Mouse (Mus musculus) liver, adult 2 months (tissue): Measurements from ENCODE around the gene Gm17617. TPM values are rescaled to one million over a fixed set of nuclear protein-coding genes. Genes with fewer than 3 reads are reported as not detected.

Experiments
- DNase-seq: peaks from one replicate; pipeline ENCODE4 v3.0.0-alpha.2; 2011; ENCODE audit warnings: low read depth, low spot score; ENCODE audit errors: extremely low read depth
- H3K27ac ChIP-seq: fragments of 200-500 bp; replicated peaks from 2 replicates; pipeline ENCODE4 v1.5.1; 2012; ENCODE audit warnings: low read depth, mild to moderate bottlenecking, control low read depth, inconsistent platforms, low read length; ENCODE audit not compliant: insufficient read depth
- H3K27me3 ChIP-seq: fragments of 200-500 bp; 2 replicates; pipeline ENCODE4 v1.6.1; 2012; ENCODE audit warnings: mild to moderate bottlenecking, moderate library complexity, low read length, inconsistent platforms; ENCODE audit not compliant: control insufficient read depth, insufficient read depth
- H3K36me3 ChIP-seq: fragments of 200-500 bp; 2 replicates; pipeline ENCODE4 v1.6.1; 2012; ENCODE audit warnings: low read length, inconsistent platforms; ENCODE audit not compliant: control insufficient read depth, insufficient read depth
- H3K4me1 ChIP-seq: fragments of 200-500 bp; 2 replicates; pipeline ENCODE4 v1.6.1; 2011; ENCODE audit warnings: low read length; ENCODE audit not compliant: control insufficient read depth, insufficient read depth
- H3K4me3 ChIP-seq: fragments of 200-500 bp; 2 replicates; pipeline ENCODE4 v1.5.1; 2011; ENCODE audit warnings: low read depth, mild to moderate bottlenecking, control low read depth, low read length, moderate library complexity; ENCODE audit not compliant: insufficient read depth
- H3K79me2 ChIP-seq: fragments of 200-500 bp; 2 replicates; pipeline ENCODE4 v1.6.1; 2012; ENCODE audit warnings: inconsistent platforms, mild to moderate bottlenecking, low read length, moderate library complexity; ENCODE audit not compliant: control insufficient read depth, insufficient read depth
- H3K9ac ChIP-seq: fragments of 200-500 bp; 2 replicates; pipeline ENCODE4 v1.6.1; 2012; ENCODE audit warnings: low read depth, mild to moderate bottlenecking, control low read depth, inconsistent platforms, low read length
- CTCF ChIP-seq: fragments of 200-500 bp; IDR thresholded peaks from 2 replicates; pipeline ENCODE4 v1.5.1; 2011; ENCODE audit warnings: low read depth, low read length, control low read depth
- POLR2A ChIP-seq: fragments of 200-500 bp; IDR thresholded peaks from 2 replicates; pipeline ENCODE4 v1.6.1; 2011; ENCODE audit warnings: low read length, control low read depth; ENCODE audit not compliant: insufficient read depth; ENCODE audit errors: extremely low read depth
- WGBS: fragments of 180-500 bp; shearing (Covaris S2); methylation state at CpG from one replicate; pipeline ENCODE4 v1.1.7; 2018; 5-methylcytosine and 5-hydroxymethylcytosine counted together
- polyA plus RNA-seq: library from polyadenylated mRNA; depleted of rRNA; stranded (reverse); fragments of >200 nt; gene quantifications from 2 replicates; pipeline ENCODE4 v1.2.3, GENCODE M21; 2012
- total RNA-seq: library from RNA; depleted of rRNA; stranded (reverse); fragments of >200 nt; gene quantifications from 2 replicates; pipeline ENCODE4 v1.2.3, GENCODE M21; 2014

Gm17617 gene
- total and polyA plus RNA-seq, 2 experiments, result not detected

DNA sequence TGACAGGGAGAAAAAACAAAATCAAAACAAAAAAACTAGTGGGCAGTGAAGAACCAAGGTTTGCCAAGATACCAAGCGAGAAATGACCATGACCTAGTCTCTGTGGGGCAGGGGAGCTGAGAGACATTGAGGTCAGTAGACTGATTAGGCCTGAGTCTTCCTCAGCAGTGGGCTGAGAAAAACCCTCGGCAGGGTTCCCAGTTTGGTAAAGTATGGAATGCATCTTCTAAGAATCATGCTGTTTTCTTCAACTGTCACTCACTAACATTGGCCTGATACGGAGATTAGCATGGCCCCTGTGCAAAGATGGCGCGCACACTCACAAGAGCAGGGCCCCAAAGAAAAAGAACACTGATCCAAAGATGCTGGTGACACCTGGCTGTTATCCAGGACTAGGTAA is 20.6 kb upstream of the Gm17617 start:
- peak overlapping the region; percentile 88 for H3K27ac ChIP-seq
- 0 out of 2 replicates have a peak, but pooled peaks cover 3% of the 10 kb centered on the region for H3K79me2 ChIP-seq
- peak; percentile 51 for DNase-seq
- TF ChIP-seq CTCF, result no peak
- no peak for TF ChIP-seq POLR2A
- H3K4me3 ChIP-seq, result no peak overlapping the region
- H3K27me3 ChIP-seq, result no peaks in the 10 kb centered on the region
- no peak overlapping the region for H3K9ac ChIP-seq
- H3K36me3 ChIP-seq, result peaks cover 11% of the 10 kb centered on the region
- WGBS, result 63% methylated on average over 5 of the region's 5 CpGs
- peaks cover 10% of the 10 kb centered on the region for H3K4me1 ChIP-seq

DNA sequence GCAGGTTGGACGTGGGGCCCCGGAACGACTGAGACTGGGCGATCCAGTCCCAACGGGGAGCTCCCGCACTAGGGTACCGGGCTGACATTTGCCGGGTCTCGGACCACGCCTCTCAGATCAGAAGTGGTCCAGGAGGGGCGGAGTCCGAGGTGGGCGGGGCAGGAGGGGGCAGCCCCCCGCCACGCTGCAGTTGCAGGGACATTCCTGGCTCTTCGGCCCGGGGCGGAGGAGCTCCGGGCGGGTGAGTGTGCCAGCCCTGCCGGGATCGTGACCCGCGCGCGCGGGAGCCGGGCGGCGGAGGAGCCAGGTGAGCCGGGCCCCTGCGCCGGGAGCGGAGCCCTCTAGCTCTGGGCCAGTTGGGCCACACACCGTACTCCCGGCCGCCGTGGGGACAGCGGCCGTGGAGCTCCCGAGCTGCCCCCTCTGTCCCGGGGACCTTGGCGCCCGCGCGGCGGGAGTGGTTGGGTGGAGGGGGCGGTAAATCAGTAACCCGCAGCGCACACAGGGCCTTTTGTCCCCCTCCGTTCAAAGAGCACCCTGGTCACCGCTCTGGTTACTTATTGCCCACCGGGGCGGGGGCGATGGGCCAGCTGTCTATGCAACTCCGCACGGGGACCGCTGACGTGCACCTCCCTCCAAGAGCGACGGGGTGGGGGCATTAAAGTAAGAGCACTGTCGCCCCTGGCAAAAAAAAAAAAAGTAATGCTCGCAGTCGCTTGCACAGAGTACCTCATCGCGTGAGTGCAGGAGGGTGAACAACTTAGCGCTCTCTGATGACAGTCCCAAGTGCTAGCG is 19.5 kb upstream of the Gm17617 start, which contains the start of gene Fgfr4:
Gene Fgfr4 (plus strand): TSS at position 20 of the 795 bp plus-strand sequence.
- Histone ChIP-seq H3K9ac (peak within 1 kb of the TSS; percentile 94), H3K4me3 (peak within 1 kb of the TSS; percentile 68), H3K79me2 (0 out of 2 replicates have a peak, but pooled peaks cover 3% of the 10 kb centered on the region), H3K4me1 (peaks cover 10% of the 10 kb centered on the region), H3K27ac (peak within 1 kb of the TSS; percentile 98), H3K36me3 (peaks cover 6% of the 10 kb centered on the region; the same call in 1 of the 2 replicates), H3K27me3 (no peaks in the 10 kb centered on the region)
- TF ChIP-seq CTCF (no peak), POLR2A (peak; percentile 81; the same call in 1 of the 2 replicates)
- DNase-seq, result peak; percentile 87
- 2% methylated on average over 67 of the region's 68 CpGs for WGBS

- Histone ChIP-seq H3K27ac (no peak overlapping the region), H3K27me3 (no peaks in the 10 kb centered on the region), H3K4me3 (no peak overlapping the region), H3K9ac (no peak overlapping the region), H3K79me2 (no peaks in the 10 kb centered on the region), H3K36me3 (no peaks in the 10 kb centered on the region), H3K4me1 (no peaks in the 10 kb centered on the region)
- DNase-seq, result no peak
- no peak for TF ChIP-seq POLR2A
- TF ChIP-seq CTCF, result no peak
- whole genome bisulfite sequencing, result 96% methylated on average over 2 of the region's 2 CpGs
Measured at GRCm38 (mm10) chr13:55140271-55140670, 6.9 kb upstream of the Gm17617 start.

- no peak overlapping the region for H3K4me3 ChIP-seq
- H3K36me3 ChIP-seq, result peaks cover 2% of the 10 kb centered on the region
- WGBS, result 20% methylated on average over 5 of the region's 5 CpGs
- no peaks in the 10 kb centered on the region for H3K79me2 ChIP-seq
- H3K9ac ChIP-seq, result no peak overlapping the region
- peak; percentile 25 for DNase-seq
- no peak overlapping the region for H3K27ac ChIP-seq
- no peaks in the 10 kb centered on the region for H3K4me1 ChIP-seq
- no peaks in the 10 kb centered on the region for H3K27me3 ChIP-seq
- TF ChIP-seq POLR2A, result no peak
- peak; percentile 58; the same call in 1 of the 2 replicates for TF ChIP-seq CTCF
Measured at GRCm38 (mm10) chr13:55135382-55135781, 2.0 kb upstream of the Gm17617 start.

- no peak for TF ChIP-seq CTCF
- no peak for TF ChIP-seq POLR2A
- Histone ChIP-seq H3K27ac (no peak overlapping the region), H3K79me2 (no peaks in the 10 kb centered on the region), H3K4me3 (no peak overlapping the region), H3K4me1 (peaks cover 2% of the 10 kb centered on the region; the same call in 1 of the 2 replicates), H3K9ac (no peak overlapping the region), H3K27me3 (no peaks in the 10 kb centered on the region), H3K36me3 (peaks cover 14% of the 10 kb centered on the region)
- DNase-seq, result no peak
- 76% methylated on average over 6 of the region's 6 CpGs for WGBS
Measured at GRCm38 (mm10) chr13:55124903-55125302, 8.4 kb downstream of the Gm17617 start.

- H3K9ac ChIP-seq, result no peak overlapping the region
- WGBS, result 81% methylated on average over 6 of the region's 6 CpGs
Measured at GRCm38 (mm10) chr13:55114375-55114774, 19.0 kb downstream of the Gm17617 start.

More at GRCm38 (mm10) chr13:55114375-55114774, 19.0 kb downstream of the Gm17617 start:
- H3K27ac ChIP-seq, result no peak overlapping the region
- no peak for TF ChIP-seq CTCF
- no peak for TF ChIP-seq POLR2A
- H3K27me3 ChIP-seq, result no peaks in the 10 kb centered on the region
- no peak for DNase-seq
- no peaks in the 10 kb centered on the region for H3K4me1 ChIP-seq
- H3K36me3 ChIP-seq, result peaks cover 18% of the 10 kb centered on the region
- H3K4me3 ChIP-seq, result no peak overlapping the region
- H3K79me2 ChIP-seq, result no peaks in the 10 kb centered on the region; the same call in 1 of the 2 replicates
